Mouse (Mus musculus) hindbrain, embryonic 14.5 days (tissue): Measurements from ENCODE around the gene Gm28553. TPM values are rescaled to one million over a fixed set of nuclear protein-coding genes. Genes with fewer than 3 reads are reported as not detected.
"Not testable (repeated sequence)": the region's sequence is repeated elsewhere in the genome, so short reads cannot be mapped to it uniquely, and the experiment has no call there.

Experiments
- ATAC-seq: fragments of 200-750 bp; cut with Nextera tagmentation; 2 replicates; pipeline ENCODE4 v1.8.0; 2017; ENCODE audit warnings: moderate number of reproducible peaks, mild to moderate bottlenecking, moderate TSS enrichment, moderate library complexity; ENCODE audit not compliant: low FRiP score
- DNase-seq: peaks from one replicate; pipeline ENCODE4 v3.0.0-alpha.2; 2015; ENCODE audit warnings: low spot score
- H3K27ac ChIP-seq: fragments of 300-500 bp; sonication (generic); 2 replicates; pipeline ENCODE4 v1.5.1; 2014; ENCODE audit warnings: mild to moderate bottlenecking, moderate library complexity
- H3K27me3 ChIP-seq: fragments of 300-500 bp; sonication (generic); 2 replicates; pipeline ENCODE4 v1.6.1; 2014; ENCODE audit warnings: mild to moderate bottlenecking, low read length, mixed read lengths; ENCODE audit not compliant: control insufficient read depth, insufficient read depth
- H3K36me3 ChIP-seq: fragments of 300-500 bp; sonication (generic); replicated peaks from 2 replicates; pipeline ENCODE4 v1.6.1; 2014; ENCODE audit not compliant: control insufficient read depth, insufficient read depth
- H3K4me1 ChIP-seq: fragments of 300-500 bp; sonication (generic); replicated peaks from 2 replicates; pipeline ENCODE4 v1.6.1; 2014; ENCODE audit warnings: antibody characterized with exemption, low read length, mixed read lengths; ENCODE audit not compliant: control insufficient read depth, insufficient read depth
- H3K4me2 ChIP-seq: fragments of 300-500 bp; sonication (generic); replicated peaks from 2 replicates; pipeline ENCODE4 v1.6.1; 2014; ENCODE audit warnings: mild to moderate bottlenecking, moderate library complexity
- H3K4me3 ChIP-seq: fragments of 300-500 bp; sonication (generic); replicated peaks from 2 replicates; pipeline ENCODE4 v1.5.1; 2014; ENCODE audit warnings: mild to moderate bottlenecking, low read length
- H3K9ac ChIP-seq: fragments of 300-500 bp; sonication (generic); 2 replicates; pipeline ENCODE4 v1.6.1; 2014
- H3K9me3 ChIP-seq: fragments of 300-500 bp; sonication (generic); 2 replicates; pipeline ENCODE4 v1.6.1; 2016; ENCODE audit warnings: low read length; ENCODE audit not compliant: control insufficient read depth
- WGBS: fragments of 180-500 bp; shearing (Covaris S2); extraction: QIAGEN DNeasy Blood & Tissue Kit; methylation state at CpG from one replicate; pipeline ENCODE4 v1.1.7; 2014; 5-methylcytosine and 5-hydroxymethylcytosine counted together
- polyA plus RNA-seq: library from polyadenylated mRNA; unstranded; fragments of >200 nt; fragmentation: Nextera tagmentation; extraction: Ambion mirVana; gene quantifications from 2 replicates; pipeline ENCODE4 v1.2.1, GENCODE M21; 2014

Gm28553 gene
- polyA plus RNA-seq, result not detected in 2 replicates

DNA sequence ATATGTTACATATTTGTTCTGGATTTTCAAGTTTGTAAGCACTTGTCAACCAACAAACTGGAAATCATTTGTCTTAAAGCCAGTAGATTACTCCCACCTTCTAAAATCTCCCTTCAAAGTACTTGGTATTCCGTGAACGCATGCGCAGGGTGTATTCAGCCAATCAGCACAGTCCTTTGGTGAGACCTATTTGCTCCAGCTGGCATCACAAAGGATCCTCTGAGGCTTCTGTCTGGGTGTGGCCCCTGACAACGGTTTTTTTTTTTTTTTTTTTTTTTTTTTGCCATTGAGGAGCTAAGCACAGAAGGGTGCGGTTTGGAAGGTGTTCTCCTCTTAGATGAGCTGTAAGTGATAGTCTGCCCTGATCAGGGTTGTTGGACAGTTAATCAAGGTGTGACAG is at the start of gene Gm28553:
Gm28553 (plus strand) TSS at position 301 of the 400 bp plus-strand sequence.
- H3K4me1 ChIP-seq, H3K36me3 ChIP-seq, H3K9me3 ChIP-seq, H3K27me3 ChIP-seq, H3K27ac ChIP-seq, H3K4me3 ChIP-seq, ATAC-seq, H3K4me2 ChIP-seq, H3K9ac ChIP-seq, DNase-seq: not testable (repeated sequence)
- no CpG with 5 or more reads among the region's 5 CpGs for WGBS
